Comparison of ENCODE assay signal across 8 mouse cellular contexts in genomic region chr2:26501651-26502141, GRCm38 (mm10). TPM values are rescaled to one million over a fixed set of nuclear protein-coding genes. Genes with fewer than 3 reads are reported as not detected.
DNase-seq lines count a peak whose midpoint lies in the region; ATAC-seq and TF ChIP-seq lines count a peak whose summit lies in the region.

No protein-coding gene starts in this region.

- 11% methylated on average over 15 of the region's 15 CpGs for WGBS in heart, embryonic 12.5 days
- WGBS in limb, embryonic 11.5 days: 1% methylated on average over 15 of the region's 15 CpGs
- WGBS in olfactory bulb, adult 2 months: 8% methylated on average over 15 of the region's 15 CpGs

- CTCF ChIA-PET in Patski (lab: Charles Lee): no interaction called here

- in situ Hi-C loops in Patski (cut with MboI; ENCODE audit: low pct_unique_long_range_greater_than_20kb): no loop called here

- peak overlapping the region; percentile 52 for H3K27ac ChIP-seq in heart, embryonic 12.5 days (ENCODE audit: poor library complexity, severe bottlenecking)
- H3K27ac ChIP-seq in limb, embryonic 11.5 days (replicated peaks; ENCODE audit: low read depth, low read length): peak overlapping the region; percentile 52; the same call in 1 of the 2 replicates
- H3K27ac ChIP-seq in olfactory bulb, adult 2 months (ENCODE audit: insufficient read depth, low read depth, low read length): peak overlapping the region; percentile 53

- H3K4me2 ChIP-seq in heart, embryonic 12.5 days: peak overlapping the region; percentile 69
- peak overlapping the region; percentile 90 for H3K4me2 ChIP-seq in limb, embryonic 11.5 days (ENCODE audit: low read depth, severe bottlenecking)

- H3K4me3 ChIP-seq in heart, embryonic 12.5 days: peak overlapping the region; percentile 57
- H3K4me3 ChIP-seq in limb, embryonic 11.5 days (ENCODE audit: low read depth, low read length): peak overlapping the region; percentile 72
- H3K4me3 ChIP-seq in olfactory bulb, adult 2 months (ENCODE audit: insufficient read depth, low read depth, low read length): peak overlapping the region; percentile 54

- no peaks in the 10 kb centered on the region for H3K36me3 ChIP-seq in heart, embryonic 12.5 days
- H3K36me3 ChIP-seq in limb, embryonic 11.5 days (ENCODE audit: control insufficient read depth, insufficient read depth, low read length): no peaks in the 10 kb centered on the region

- H3K9me3 ChIP-seq in heart, embryonic 12.5 days (replicated peaks): no peaks in the 10 kb centered on the region
- H3K9me3 ChIP-seq in limb, embryonic 11.5 days (ENCODE audit: control insufficient read depth, low read length): no peaks in the 10 kb centered on the region

- H3K27me3 ChIP-seq in heart, embryonic 12.5 days (replicated peaks): peaks cover 19% of the 10 kb centered on the region
- no peaks in the 10 kb centered on the region for H3K27me3 ChIP-seq in Patski
- H3K27me3 ChIP-seq in limb, embryonic 11.5 days (ENCODE audit: control insufficient read depth, insufficient read depth, low read length): no peaks in the 10 kb centered on the region

- no peak for TF ChIP-seq CTCF in Patski (IDR thresholded peaks at IDR 0.05)
- TF ChIP-seq CTCF in olfactory bulb, adult 2 months (IDR thresholded peaks at IDR 0.05; ENCODE audit: insufficient read depth, low read depth, low read length): no peak

- intact Hi-C loops in heart, postnatal 25 days (cut with DNase I): loop anchor here (2.0 kb wide), 1 partner anchor 25 kb away; no protein-coding TSS in a partner anchor

- TF ChIP-seq POLR2A in olfactory bulb, adult 2 months (IDR thresholded peaks at IDR 0.05; ENCODE audit: insufficient read depth, low read depth, low read length): no peak

- H3K9ac ChIP-seq in heart, embryonic 12.5 days: peak overlapping the region; percentile 74
- H3K9ac ChIP-seq in limb, embryonic 11.5 days (ENCODE audit: low read length): peak overlapping the region; percentile 73

- peaks cover 60% of the 10 kb centered on the region for H3K4me1 ChIP-seq in heart, embryonic 12.5 days (replicated peaks)
- peaks cover 47% of the 10 kb centered on the region for H3K4me1 ChIP-seq in limb, embryonic 11.5 days (ENCODE audit: control insufficient read depth, insufficient read depth, low read length)
- peaks cover 63% of the 10 kb centered on the region for H3K4me1 ChIP-seq in olfactory bulb, adult 2 months (ENCODE audit: control insufficient read depth, insufficient read depth, low read length)

- POLR2A ChIA-PET in Patski (lab: Charles Lee): interaction anchor here (0.8 kb wide), 1 partner anchor 403 kb away, joined by 3 read pairs; no protein-coding TSS in a partner anchor

- no peak for ATAC-seq in heart, embryonic 12.5 days (ENCODE audit: insufficient number of reproducible peaks, low FRiP score)
- ATAC-seq in Patski: peak; percentile 20
- ATAC-seq in limb, embryonic 11.5 days (ENCODE audit: insufficient number of reproducible peaks, low FRiP score, low TSS enrichment, low read depth): peak; percentile 2; the same call in 1 of the 2 replicates

- DNase-seq in heart, postnatal 25 days (ENCODE audit: low spot score): no peak
- DNase-seq in Patski (ENCODE audit: low read depth, low spot score): no peak
- peak; percentile 63 for DNase-seq in forelimb bud, embryonic 11.5 days (ENCODE audit: low read depth, low spot score)
- DNase-seq in limb, embryonic 11.5 days (ENCODE audit: low spot score): peak; percentile 61
- DNase-seq in T-cell, adult 2 months (ENCODE audit: low spot score): no peak
- no peak for DNase-seq in urinary bladder, postnatal 36 days (ENCODE audit: low spot score in 2 of 2)

RNA-seq across cellular contexts. Expression of gene Notch1, which starts 14.8 kb away (rescaled TPM):
- polyA plus RNA-seq in heart, embryonic 12.5 days (2016; fragmentation: Nextera tagmentation; extraction: Ambion mirVana): 20.4 TPM in 2 replicates
- total RNA-seq in heart, postnatal 25 days (2021): 10 to 100 TPM; 27.5 to 32.3 TPM
- 7.6 TPM for polyA plus RNA-seq in Patski (2021)
- 14.5 and 15.0 TPM in 2 replicates for polyA plus RNA-seq in limb, embryonic 11.5 days (2014; fragmentation: Nextera tagmentation; extraction: Ambion mirVana)
- 48.1 TPM in 1 of 2 replicates, not detected in the other for polyA plus RNA-seq in olfactory bulb, adult 2 months (2012; ENCODE audit: insufficient read depth, insufficient read length, low replicate concordance, missing spikeins)

RNA-seq across cellular contexts. Expression of gene Sec16a, which starts 56.7 kb away (rescaled TPM):
- polyA plus RNA-seq in heart, embryonic 12.5 days (2016; fragmentation: Nextera tagmentation; extraction: Ambion mirVana): 22.6 and 24.5 TPM in 2 replicates
- total RNA-seq in heart, postnatal 25 days (2021): 10 to 100 TPM; 34.9 to 38.8 TPM
- polyA plus RNA-seq in Patski (2021): 49.4 TPM
- 36.3 and 40.9 TPM in 2 replicates for polyA plus RNA-seq in limb, embryonic 11.5 days (2014; fragmentation: Nextera tagmentation; extraction: Ambion mirVana)
- 122 TPM in 1 of 2 replicates, not detected in the other for polyA plus RNA-seq in olfactory bulb, adult 2 months (2012; ENCODE audit: insufficient read depth, insufficient read length, low replicate concordance, missing spikeins)

Comparison
In these comparisons a context has a peak if more than half of its experiments do, and no peak if none do; other contexts are left out.
1. DNase-seq: peak in forelimb bud, embryonic 11.5 days (single experiment) and limb, embryonic 11.5 days (single experiment); none in heart, postnatal 25 days (single experiment), Patski (single experiment), T-cell, adult 2 months (single experiment) and urinary bladder, postnatal 36 days (0 of 2).
2. Peak in every context shown above with its lines, with median percentiles within 50 percentile points of each other: H3K27ac ChIP-seq and H3K4me3 ChIP-seq.